Mouse (Mus musculus) G1E (cell line): Measurements from ENCODE around the gene Fam71b.

Experiments
- CTCF ChIP-seq: IDR thresholded peaks from 2 replicates; pipeline ENCODE4 v1.5.1; 2012; ENCODE audit warnings: low read depth, low read length, inconsistent platforms, mixed read lengths
- GATA1 ChIP-seq: IDR thresholded peaks from 2 replicates; pipeline ENCODE4 v1.6.1; 2012; ENCODE audit warnings: borderline replicate concordance, low read length, inconsistent platforms, mixed read lengths
- GATA2 ChIP-seq: IDR thresholded peaks from 2 replicates; pipeline ENCODE4 v1.6.1; 2012; ENCODE audit warnings: low read depth, low read length, inconsistent platforms, borderline replicate concordance
- POLR2AphosphoS5 ChIP-seq: IDR thresholded peaks from 2 replicates; pipeline ENCODE4 v1.6.1; 2012; ENCODE audit warnings: low read depth, low read length, inconsistent platforms; ENCODE audit not compliant: insufficient replicate concordance
- TAL1 ChIP-seq: conservative IDR thresholded peaks from 2 replicates; pipeline ENCODE4 v1.6.1; 2012; ENCODE audit warnings: low read depth, low read length, inconsistent platforms, mixed read lengths

GRCm38 (mm10) chr11:46430123-46430522 is 33.8 kb downstream of the Fam71b start:
- TF ChIP-seq CTCF (no peak), GATA1 (no peak), TAL1 (no peak), POLR2AphosphoS5 (no peak), GATA2 (no peak)
